Mouse (Mus musculus) CH12.LX (cell line): ENCODE measurements around the gene Zfpm1.

Experiments
- BHLHE40 ChIP-seq: IDR thresholded peaks from 2 replicates; pipeline ENCODE4 v1.6.1; 2011; ENCODE audit warnings: mild to moderate bottlenecking, low read depth, low read length, improper control_type of control experiment
- CHD1 ChIP-seq: IDR thresholded peaks from 2 replicates; pipeline ENCODE4 v1.6.1; 2012; ENCODE audit warnings: low read depth, low read length, improper control_type of control experiment, inconsistent platforms
- CTCF ChIP-seq, 2 experiments: IDR thresholded peaks in 1 of 2; conservative IDR thresholded peaks in 1 of 2; 2 replicates each; pipeline ENCODE4 v1.5.1; 2011 to 2012; ENCODE audit warnings: low read depth in 2 of 2, low read length in 2 of 2, improper control_type of control experiment in 1 of 2, inconsistent platforms in 1 of 2, mild to moderate bottlenecking in 1 of 2, moderate library complexity in 1 of 2
- ELF1 ChIP-seq: IDR thresholded peaks from 2 replicates; pipeline ENCODE4 v1.6.1; 2014; ENCODE audit warnings: low read depth, mild to moderate bottlenecking, inconsistent platforms, low read length, improper control_type of control experiment
- MAFK ChIP-seq: IDR thresholded peaks from 2 replicates; pipeline ENCODE4 v1.6.1; 2011; ENCODE audit warnings: low read length, improper control_type of control experiment; ENCODE audit not compliant: insufficient replicate concordance
- POLR2A ChIP-seq: IDR thresholded peaks from 2 replicates; pipeline ENCODE4 v1.6.1; 2011; ENCODE audit warnings: low read depth, mild to moderate bottlenecking, improper control_type of control experiment, low read length

- TF ChIP-seq POLR2A (no peak), CTCF (conservative IDR thresholded peaks at IDR 0.05 in 1 of 2, IDR thresholded peaks at IDR 0.05 in 1 of 2; ENCODE audit: low read depth in 2 of 2, low read length in 2 of 2) (no peak), MAFK (no peak), ELF1 (no peak), CHD1 (no peak), BHLHE40 (no peak)
These were observed 5.8 kb downstream of the Zfpm1 start for GRCm38 (mm10) chr8:122287742-122288141.
